Mouse (Mus musculus) WW6 (cell line): ENCODE results near the gene Myo18b.

Source experiments
- DNase-seq: peaks from one replicate; pipeline ENCODE4 v3.0.0-alpha.2; 2013; ENCODE audit warnings: low read depth, low spot score

The Myo18b gene

DNA sequence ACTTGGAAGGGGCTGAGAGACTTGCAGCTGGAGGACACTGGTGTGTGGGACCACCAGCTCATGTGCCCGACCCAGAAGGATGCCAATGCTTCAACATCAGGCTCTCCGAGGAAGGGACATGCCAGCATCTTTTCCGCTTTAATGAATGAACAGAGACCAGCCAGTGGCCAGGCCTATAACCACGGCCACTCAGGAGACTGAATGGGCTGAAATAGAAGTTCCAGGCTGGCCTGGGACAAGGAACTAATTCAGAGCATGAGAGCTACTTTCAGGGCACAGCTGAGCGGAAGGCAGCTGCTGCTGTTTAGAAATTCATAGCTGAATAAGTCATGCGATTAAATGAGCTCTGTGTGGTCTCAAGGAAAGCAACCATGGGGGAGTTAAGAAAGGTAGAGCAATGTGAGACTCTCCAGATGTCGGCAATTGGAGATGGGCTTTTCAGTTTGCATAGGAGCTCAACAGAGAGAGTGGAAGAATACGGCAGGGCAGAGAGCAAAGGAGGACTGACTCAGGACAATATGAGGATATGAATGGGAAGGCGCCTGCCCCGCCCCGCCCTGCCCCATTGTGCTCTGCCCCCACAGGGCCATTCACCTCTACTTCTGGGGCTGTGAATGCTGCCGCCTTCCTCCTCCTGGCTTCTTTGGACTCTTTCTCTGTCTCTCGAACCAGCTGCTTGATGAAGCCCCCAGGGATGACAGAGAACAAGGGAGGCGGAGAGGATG is 18.6 kb downstream of the Myo18b start:
- no peak for DNase-seq

DNA sequence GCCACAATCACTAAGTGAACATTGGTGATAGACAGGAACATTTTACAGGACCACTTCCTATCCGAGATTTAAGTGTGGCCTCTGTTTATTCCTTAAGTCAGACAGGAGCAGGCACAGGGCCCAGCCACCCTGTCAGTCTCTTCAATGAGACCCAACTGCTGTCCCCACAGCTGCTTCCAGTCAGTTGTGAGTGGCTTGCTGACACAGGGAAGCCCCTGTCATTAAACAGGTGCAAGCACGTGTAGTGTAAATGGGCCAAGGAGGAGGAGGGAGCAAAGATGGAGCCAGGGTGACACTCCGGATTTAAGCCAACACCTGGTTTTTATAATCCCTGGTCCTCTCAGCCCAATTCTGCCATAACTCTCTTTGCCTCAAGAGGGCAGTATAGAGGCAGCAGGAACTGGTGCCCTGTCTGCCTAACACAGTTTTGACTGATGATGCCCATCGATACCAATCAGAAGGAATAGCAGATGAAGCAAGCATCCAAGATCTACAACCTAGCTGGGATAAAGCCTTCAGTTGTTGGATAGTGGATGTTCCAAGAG is 19.2 kb downstream of the Myo18b start:
- DNase-seq = no peak

DNA sequence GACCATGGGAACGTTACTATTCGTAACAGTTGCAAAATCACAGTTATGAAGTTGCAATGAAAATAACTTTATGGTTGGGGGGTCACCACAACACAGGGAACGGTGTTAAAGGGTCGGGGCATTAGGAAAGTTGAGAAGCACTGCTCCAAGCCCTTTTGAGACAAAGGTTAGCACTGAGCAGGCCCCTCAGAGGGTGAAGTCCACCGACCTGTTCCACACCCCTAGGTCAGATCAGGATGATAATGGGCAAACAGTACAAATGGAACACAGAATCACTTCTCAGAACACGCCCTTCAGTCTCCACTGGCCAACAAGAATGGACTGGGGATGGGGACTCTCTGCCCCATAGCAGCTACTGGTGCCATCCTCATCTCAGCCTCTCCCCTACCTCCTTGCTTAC is 23.2 kb downstream of the Myo18b start:
- DNase-seq = no peak

DNA sequence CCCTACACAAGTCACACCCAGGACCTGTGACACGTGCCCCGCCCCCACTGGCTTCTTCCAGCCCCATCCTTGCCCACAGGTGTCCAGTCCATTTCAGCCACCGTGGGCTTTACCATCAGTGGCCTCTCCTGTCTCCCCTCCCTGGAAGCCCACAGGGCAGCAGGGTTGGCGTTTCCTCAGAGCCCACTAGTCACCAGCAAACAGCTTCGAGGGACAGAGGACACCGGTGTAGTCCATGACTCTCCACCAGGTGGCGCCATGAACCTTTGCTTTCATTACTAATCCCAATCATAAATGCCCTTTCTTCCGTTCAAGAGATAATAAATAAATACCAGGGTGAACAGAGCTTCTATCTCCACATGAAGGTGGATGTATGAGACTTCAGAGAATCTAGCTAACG is 25.4 kb downstream of the Myo18b start:
- no peak for DNase-seq

DNA sequence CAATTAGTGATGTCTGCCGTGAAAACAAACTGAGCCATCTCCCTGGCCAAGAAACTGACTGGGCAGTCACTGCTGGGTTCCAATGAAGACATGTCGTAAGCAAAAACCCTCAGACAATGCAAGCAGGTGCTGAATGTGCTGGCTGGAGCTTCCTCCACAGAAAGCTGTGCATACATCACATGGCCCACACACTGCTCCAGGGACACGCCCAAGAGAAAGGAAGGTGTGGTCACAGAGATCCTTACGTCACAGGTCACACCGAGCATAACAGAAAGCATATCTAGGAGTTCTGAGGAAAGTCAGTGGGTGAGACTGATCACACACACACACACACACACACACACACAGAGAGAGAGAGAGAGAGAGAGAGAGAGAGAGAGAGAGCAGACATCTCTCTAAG is 27.5 kb downstream of the Myo18b start:
- no peak for DNase-seq

DNA sequence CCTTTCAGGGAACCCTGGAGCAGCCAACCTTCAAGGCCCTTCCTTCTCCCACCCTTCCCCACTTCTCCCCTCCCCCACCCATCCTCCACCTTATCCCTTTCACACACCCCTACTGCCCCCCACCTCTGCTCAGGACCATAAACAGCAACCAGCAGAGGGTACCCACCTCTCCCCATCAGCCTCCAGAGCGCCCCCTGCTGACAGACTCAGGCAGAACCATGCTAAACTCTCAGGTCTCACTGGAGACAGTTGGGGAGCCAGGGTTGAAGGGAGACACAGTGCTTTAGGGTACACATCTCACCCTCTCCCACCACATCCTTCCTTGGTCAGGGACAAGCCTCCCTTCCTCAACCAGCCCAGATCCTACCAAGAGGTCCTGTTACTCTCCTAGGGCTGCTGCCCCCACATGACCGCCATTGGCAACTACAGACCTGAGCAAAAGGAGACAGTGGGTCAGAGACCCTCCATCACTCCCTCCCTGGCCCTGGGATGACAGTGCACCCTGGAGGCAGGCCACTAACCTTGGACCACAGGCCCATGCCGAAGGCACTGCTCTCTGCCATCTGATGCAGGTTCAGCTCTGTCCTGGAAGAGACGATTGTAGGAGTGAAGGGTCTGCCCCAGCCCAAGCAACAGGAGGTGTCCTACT is 31.3 kb downstream of the Myo18b start:
- no peak for DNase-seq

DNA sequence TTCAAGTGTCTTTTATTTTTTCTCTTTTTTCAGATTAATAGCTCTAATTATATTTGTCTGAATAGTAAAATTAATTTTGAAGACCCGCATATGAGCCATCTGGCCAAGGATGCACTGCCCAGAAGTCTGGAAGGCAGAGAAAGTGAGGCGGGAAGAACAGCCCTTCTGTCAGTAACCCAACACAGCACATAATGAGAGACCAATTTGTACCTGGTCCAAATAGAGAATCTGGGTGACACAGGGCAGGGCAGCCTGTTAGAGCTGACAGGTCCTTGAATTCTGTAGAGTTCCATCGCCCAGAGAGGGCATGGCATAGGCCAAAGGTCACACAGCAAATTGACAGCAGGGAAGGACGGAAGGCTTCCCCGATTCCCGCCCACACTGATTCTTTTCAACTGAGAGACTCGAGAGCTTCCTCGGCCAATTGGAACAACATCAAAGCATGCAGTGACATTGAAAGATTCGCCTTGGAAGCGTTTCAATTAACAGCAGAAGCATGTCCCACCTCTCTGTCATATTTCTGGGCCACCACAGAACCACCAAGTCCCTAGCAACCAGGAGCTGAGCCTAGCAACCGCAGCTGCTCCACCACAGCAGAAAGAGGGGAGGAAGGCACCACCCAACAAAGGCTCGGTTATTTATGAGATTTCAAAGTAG is 36.7 kb downstream of the Myo18b start:
- DNase-seq = no peak

DNA sequence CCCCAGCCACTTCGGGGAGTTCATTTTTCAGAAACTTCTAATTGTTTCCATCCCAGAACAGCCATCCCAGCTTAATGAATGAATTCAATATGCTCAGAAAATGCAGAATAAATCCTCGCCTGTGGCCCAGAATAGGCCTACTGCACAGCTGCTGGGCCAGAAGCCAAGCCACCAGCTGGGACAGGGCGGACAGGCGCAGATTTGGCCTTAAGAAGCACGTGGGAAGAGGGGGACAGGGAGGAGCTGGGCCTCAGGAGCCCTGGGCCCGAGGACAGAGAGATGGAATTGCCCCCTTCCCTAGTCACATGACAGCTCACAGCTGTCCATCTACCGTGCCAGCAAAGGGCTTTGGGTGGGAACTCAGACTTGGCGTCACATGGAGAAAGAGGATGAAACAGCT is 43.0 kb downstream of the Myo18b start:
- DNase-seq = no peak

DNA sequence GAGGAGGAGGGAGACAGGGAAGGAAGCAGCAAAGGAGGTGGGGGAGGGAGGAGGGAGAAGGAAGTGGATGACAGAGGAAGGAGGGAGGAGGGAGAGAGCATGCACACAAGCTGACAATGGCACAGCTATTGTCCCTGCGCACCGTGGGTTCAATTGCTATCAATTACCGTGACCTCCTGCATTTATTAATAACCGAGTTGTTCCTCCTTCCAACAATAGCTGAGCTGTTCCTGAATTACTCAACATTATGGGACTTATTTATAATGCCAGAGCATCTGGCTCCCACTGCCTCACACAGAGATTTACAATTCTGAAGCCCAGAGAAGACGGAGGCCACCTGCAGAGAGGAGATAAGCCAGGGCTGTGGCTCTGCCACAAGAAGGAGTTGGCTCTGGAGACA is 44.8 kb downstream of the Myo18b start:
- no peak for DNase-seq

DNA sequence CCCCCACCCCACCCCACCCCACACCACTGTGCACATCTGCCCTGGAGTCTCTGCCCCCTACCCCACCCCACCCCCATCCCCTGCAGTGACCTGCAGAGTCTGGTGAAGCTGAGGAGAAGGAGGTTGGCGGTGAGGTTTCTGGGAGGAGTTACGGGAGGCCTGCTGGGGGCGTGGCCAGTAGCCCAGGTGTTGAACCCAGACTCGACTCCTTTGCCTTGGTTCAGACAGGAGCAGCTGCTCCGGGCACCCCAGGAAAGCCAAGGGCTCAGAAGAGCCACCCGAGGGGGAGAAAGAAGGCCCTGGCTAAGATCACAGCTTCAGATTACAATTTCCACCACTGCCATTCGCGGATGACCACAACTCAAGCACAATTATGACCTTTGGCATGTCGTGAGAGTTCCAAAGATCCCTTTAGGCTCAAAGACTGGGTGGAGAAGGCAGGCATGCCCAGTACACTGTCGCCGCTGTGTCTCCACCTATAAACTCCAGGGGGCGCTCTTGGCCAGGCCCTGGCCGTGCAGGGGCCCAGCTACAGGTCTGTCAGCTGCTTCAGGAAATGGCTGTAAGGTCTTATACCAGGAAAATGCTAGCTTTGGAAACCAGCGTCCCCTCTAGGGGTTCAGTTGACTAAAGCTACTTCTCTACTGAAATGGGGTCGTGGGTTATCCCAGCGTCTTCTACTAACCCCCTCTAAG is 47.4 kb downstream of the Myo18b start:
- peak; percentile 56 for DNase-seq

DNA sequence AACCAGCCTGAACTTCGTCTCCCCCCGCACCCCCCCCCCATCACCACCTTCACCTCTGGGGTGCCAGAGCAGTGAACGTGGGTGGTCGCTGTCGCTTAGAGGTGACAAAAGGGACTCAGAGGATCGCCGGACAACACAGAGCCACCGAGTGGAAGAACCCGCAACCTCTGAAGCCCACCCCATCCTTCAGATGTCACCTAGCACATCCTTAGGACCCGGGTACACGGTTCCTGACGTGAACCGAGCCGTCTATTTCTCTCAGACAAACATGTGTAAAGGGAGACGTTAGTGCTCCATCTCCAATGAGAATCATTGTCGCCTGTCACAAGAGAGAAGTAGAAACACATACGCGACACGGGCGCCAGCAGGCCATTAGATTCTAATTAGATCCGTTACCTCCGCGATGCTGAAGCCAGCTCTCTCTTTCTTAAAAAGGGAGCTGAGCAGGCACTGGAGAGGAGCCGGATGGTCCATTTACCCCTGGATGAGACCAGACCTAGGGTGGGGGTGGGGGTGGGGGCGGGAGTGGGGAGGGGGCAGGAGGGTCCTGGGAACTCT is 48.1 kb downstream of the Myo18b start:
- no peak for DNase-seq

DNA sequence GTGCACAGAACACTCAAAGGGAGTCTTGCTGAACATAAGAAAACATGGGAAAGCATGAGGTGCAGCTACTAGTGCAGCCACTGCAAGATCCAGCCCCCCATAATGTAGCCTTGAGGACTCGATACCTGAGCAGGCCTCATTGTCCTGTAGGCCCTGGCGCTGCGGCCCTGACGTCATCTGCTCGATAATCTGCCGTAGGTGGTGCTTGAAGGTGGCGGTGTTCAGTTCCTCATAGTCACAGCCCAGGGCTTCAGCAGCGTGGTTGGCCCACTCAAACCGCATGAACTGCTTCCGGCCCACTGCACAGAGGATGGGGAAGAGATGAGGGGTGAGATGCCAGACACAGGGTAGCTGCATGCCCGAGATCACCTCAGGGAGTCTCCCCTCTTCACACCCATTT is 50.0 kb downstream of the Myo18b start:
- DNase-seq = no peak

DNA sequence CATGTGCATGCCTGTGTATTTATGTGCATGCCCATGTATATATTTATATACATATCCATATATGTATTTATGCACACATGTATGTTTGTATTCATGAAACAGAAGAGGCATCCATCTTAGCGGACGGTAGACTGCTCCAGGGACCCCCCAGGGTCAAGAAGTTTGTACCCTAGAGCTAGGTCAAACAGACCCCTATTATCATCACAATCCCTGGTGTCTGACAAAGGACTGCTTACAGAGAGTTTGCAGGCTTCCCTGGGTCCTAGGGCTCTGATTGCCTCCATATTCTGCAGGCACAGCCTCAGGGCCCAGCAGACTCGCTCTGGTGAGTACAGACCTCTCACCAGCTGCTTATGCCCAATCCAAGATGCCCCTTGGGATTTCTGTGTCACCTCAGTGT is 51.7 kb downstream of the Myo18b start:
- no peak for DNase-seq

DNA sequence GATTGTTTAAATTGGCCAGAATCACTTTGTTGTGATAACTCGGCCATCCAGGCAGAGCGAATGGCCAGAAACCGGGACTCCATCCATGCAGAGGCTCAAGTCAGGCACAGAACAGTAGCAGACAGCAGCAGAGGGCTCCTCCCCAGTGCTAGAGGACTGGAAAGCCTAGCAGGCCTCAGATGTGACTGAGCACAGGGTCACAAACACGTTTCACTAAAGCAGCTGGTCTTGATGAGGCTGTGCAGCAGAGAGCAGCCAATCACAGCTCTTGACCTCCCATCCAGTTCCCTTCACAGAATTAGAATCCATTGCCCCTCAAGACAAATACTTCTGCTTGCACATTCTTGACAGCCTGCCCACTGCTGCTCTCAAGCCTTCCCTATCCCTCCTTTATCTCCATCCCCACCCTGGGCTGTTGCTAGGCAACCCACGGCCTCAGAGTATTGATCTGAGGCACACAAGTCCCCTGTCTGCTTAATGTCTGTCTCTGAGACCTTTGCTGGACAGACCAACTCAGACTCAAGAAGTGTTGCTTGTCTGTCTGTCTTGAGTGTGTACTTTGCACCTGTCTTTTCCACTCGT is 52.4 kb downstream of the Myo18b start:
- DNase-seq = no peak

DNA sequence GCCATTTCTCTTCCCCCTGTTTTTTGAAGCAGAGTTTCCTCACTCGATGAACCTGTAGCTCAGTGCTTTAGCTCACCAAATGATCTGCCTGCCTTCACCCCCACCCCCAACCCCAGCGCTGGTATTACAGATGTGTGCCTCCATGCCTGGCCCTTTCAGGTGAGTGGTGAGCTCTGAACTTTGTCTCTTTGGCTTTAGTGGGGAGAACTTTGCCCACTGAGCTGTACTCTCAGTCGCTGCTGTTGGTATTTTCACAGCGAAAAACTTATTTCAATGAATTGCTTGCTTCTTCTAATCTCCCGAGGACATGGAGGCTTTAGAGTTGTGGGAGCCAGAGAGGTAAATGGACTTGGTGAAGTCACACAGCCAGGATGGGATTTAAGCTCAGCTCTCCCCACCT is 53.5 kb downstream of the Myo18b start:
- no peak for DNase-seq

DNA sequence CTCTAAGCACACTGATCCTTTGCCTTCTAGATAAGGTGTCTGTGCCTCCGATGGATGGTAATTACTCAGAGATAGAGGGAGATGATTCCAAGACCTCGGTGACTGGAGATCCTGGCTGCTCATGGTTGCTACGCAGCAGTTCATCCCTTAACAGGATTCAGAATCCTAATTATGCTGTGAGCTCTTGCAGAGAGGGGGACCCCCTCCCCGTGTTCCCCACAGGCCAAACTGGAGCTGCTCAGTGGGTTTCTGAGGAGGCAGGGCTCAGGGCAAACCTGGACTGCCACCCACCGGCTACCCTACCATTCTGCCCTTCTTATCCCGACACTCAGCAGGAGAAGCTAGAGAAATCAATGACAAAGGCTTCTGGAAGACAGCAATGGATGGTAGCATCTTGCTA is 54.3 kb downstream of the Myo18b start:
- no peak for DNase-seq

DNA sequence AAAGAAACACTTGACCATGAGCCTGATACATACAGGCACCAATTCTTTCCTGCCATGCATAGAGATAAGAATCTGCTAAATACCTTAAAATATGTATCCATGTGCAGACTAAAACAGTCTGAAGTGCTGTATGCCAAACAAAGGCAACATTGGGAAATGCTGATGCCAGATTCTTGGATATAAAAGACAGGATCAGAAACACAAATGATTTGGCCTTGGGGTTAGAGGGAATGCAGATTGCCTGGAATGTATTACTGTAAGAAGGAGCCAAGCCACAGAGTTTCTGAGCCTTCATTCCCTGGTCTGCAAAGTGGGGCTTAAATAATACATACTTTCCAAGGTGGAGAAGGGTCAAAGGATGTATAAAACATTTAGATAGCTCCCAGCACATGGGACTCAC is 61.3 kb downstream of the Myo18b start:
- no peak for DNase-seq

DNA sequence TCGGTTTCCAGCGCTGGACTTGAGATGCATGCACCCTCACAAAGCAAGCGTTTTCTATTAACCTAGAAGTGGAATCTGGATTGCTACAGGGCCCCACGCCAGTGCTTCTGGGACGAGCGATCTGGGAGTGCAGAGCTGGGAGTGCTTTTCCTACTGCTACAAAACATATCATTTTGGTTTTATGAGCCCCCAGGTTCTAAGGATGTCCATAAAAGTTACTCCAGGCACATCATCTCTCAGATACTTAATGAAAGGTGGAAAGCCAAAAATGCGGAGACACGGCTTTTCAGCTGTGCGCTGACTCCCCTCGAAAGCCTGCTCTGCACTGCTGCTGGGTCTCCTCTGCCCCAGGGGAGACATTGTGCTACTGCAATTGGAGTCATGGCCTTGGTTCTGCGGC is 62.3 kb downstream of the Myo18b start:
- DNase-seq = no peak

DNA sequence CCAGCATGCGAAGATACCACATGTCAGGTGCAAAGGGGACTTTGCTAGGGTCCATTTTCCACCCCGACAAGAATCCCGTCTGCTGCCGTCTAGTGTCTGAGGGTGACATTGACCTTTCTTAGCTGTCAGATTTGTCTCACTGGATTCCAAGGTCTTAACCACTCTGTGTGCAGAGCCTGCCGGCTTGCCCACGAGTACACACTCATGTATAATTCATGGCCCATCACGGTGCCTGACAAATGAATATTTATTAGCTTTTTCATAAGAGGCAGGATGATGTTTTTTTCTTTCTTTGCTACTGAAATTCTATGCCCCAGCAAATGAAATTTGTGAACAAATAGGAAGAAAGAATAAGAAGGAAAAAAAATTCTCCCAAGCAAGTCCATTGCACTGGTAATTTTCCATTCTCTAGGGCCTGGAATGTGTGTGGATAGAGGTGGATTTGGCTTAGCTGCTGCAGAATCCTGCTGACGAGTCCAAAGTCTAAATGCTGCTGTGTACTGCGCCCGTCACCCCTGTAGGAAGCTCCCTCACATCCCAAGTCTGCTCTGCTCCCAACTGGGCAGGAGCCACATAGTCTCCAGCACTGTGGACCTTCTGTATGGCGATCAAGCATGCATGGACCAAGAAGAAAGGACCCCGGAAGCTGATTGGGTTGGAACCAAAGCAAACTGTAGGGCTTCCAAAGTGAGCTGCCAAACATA is 70.9 kb downstream of the Myo18b start:
- DNase-seq = no peak

DNA sequence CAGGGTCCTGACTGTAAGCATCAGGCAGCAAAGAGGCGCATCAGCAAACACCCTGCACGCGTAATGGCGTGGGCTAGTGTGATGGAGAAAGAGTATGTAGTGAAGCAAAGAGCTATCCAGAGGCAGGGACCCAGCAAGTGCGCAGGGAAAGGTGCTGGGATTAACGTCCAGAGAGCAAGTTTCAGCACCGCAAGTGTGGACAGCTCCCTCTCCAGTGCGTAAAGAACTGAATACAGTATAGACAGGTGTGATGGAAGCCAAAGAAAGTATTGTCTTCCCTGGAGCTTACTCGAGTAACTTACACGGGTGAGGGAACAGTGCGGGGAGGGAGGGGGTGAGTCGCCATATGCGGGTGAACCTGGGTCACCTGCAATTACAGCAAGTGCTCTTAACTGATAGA is 71.8 kb downstream of the Myo18b start:
- peak; percentile 24 for DNase-seq

DNA sequence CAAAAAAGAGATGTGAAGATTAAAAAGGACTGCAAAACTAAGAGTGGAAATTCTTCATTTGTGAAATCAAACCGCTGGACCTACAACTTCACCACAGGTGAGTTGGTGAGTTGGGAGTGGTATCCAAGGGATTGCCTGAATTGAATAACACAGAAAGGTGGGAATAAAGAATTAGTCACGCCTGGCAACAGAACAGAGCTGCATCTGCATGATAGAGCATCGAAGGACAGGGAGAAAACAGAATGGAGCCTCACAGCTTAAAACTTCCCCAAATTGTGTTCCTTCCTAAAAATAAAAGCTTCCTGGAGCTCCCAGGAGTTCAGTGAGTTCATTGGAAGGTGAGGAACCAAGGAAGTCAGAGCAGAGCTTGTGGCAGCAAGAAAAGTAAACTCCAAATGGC is 73.7 kb downstream of the Myo18b start:
- no peak for DNase-seq
